Mouse (Mus musculus) kidney, adult 2 months (tissue): ENCODE measurements at regions not wholly inside any gene's neighbourhood (a gene's known extent, or its start where the extent isn't known, plus 50 kb on each side); places are given as distances from the start of the nearest gene placed in this dataset.

ENCODE experiments used
- DNase-seq: peaks from one replicate; pipeline ENCODE4 v3.0.0; 2021
- H3K27ac ChIP-seq: fragments of 200-500 bp; 2 replicates; pipeline ENCODE4 v1.5.1; 2012; ENCODE audit warnings: low read depth, low read length, control low read depth, inconsistent platforms; ENCODE audit not compliant: insufficient read depth
- H3K27me3 ChIP-seq: fragments of 200-500 bp; replicated peaks from 2 replicates; pipeline ENCODE4 v1.6.1; 2012; ENCODE audit warnings: mild to moderate bottlenecking, moderate library complexity, low read length, inconsistent platforms; ENCODE audit not compliant: control insufficient read depth, insufficient read depth
- H3K36me3 ChIP-seq: fragments of 200-500 bp; 2 replicates; pipeline ENCODE4 v1.6.1; 2012; ENCODE audit warnings: mild to moderate bottlenecking, moderate library complexity, low read length, inconsistent platforms; ENCODE audit not compliant: control insufficient read depth, insufficient read depth
- H3K4me1 ChIP-seq: fragments of 200-500 bp; 2 replicates; pipeline ENCODE4 v1.6.1; 2011; ENCODE audit warnings: low read length; ENCODE audit not compliant: control insufficient read depth, insufficient read depth
- H3K4me3 ChIP-seq: fragments of 200-500 bp; 2 replicates; pipeline ENCODE4 v1.5.1; 2011; ENCODE audit warnings: mild to moderate bottlenecking, low read depth, low read length, control low read depth; ENCODE audit not compliant: insufficient read depth
- CTCF ChIP-seq: fragments of 200-500 bp; conservative IDR thresholded peaks from 2 replicates; pipeline ENCODE4 v1.5.1; 2011; ENCODE audit warnings: low read depth, mild to moderate bottlenecking, control low read depth, low read length, moderate library complexity, mixed read lengths; ENCODE audit not compliant: insufficient read depth, insufficient read length
- POLR2A ChIP-seq: fragments of 200-500 bp; IDR thresholded peaks from one replicate; pipeline ENCODE4 v1.6.1; 2011; ENCODE audit warnings: low read depth, low read length, control low read depth
- WGBS: fragments of 180-500 bp; shearing (Covaris S2); methylation state at CpG from one replicate; pipeline ENCODE4 v1.1.7; 2018; 5-methylcytosine and 5-hydroxymethylcytosine counted together

GRCm38 (mm10) chr10:99393523-99393922 lies 130.5 kb downstream of the Dusp6 start:
- H3K27ac ChIP-seq, result no peak overlapping the region
- 37% methylated on average over 8 of the region's 8 CpGs for WGBS
- no peaks in the 10 kb centered on the region; the same call in 1 of the 2 replicates for H3K4me1 ChIP-seq
- no peaks in the 10 kb centered on the region for H3K36me3 ChIP-seq
- H3K27me3 ChIP-seq, result no peaks in the 10 kb centered on the region
- no peak overlapping the region for H3K4me3 ChIP-seq
- TF ChIP-seq CTCF, result no peak
- no peak for TF ChIP-seq POLR2A
- DNase-seq, result no peak

DNA sequence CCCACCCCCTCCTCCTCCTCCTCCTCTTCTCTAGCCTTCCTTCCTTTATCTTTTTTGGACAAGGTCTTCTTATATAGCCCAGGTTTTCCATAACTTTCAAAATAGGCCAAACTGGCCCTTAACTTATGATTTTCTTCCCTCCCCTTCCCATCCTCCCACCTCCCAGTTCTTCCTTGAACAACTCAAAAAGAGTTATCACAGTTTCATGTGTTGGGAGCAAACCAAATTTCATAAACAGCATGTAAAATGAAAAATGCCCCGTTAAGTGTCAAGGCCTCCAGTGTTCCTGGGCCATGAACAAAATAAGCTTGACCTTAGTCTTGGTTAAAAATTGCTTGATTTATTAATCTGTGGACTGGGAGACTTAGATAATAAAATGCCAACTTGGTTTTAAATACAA lies 132.4 kb downstream of the Dusp6 start:
- Histone ChIP-seq H3K36me3 (no peaks in the 10 kb centered on the region), H3K27ac (no peak overlapping the region), H3K4me3 (no peak overlapping the region), H3K4me1 (no peaks in the 10 kb centered on the region), H3K27me3 (no peaks in the 10 kb centered on the region)
- DNase-seq, result no peak
- WGBS, result 62% methylated on average over 1 of the region's 1 CpGs
- TF ChIP-seq CTCF (no peak), POLR2A (no peak)

DNA sequence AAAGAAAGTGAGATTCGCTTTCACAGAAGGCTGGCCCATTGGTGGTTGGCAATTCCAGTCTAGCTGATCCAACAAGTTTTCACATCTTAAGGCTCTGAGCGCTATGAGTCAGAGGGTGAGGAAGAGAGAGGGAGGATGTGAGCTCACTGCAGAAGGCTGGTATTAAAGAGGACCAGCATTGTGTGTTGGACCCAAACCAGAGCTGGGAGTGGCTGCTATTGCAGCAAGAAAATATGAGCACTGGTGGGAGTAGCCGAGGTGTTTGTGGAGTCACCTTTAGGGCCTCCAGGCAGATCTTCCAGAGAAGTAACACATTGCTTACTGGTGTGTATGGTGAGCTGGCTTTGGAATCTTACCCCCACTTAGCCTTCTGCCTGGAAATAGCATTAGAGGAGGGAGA lies 133.6 kb downstream of the Dusp6 start:
- TF ChIP-seq POLR2A, result no peak
- TF ChIP-seq CTCF, result no peak
- Histone ChIP-seq H3K4me1 (no peaks in the 10 kb centered on the region), H3K4me3 (no peak overlapping the region), H3K36me3 (no peaks in the 10 kb centered on the region), H3K27me3 (no peaks in the 10 kb centered on the region), H3K27ac (no peak overlapping the region)
- 74% methylated on average over 3 of the region's 3 CpGs for WGBS
- no peak for DNase-seq

DNA sequence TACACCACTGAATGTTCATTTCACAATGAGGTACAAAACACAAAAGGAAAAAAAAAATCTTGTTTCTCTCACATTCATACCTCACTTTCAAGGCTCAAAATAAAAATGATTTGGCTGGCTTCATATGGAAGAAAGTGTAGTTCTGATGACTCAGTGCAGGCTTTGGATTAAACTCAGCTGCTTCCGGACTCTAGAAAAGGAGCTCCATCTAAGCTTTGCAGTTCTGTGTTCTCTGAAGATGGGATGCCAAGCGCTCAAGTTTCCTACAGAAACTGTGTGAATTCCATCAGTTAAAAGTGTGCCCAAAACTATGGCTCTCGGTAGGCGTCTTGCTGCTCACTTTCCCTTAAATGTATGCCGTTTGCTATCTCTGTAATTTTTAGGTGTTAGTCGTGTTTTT lies 137.0 kb downstream of the Dusp6 start:
- H3K27me3 ChIP-seq, result no peaks in the 10 kb centered on the region
- H3K4me1 ChIP-seq, result no peaks in the 10 kb centered on the region
- 92% methylated on average over 6 of the region's 6 CpGs for WGBS
- DNase-seq, result no peak
- no peak overlapping the region for H3K27ac ChIP-seq
- TF ChIP-seq CTCF, result no peak
- no peak for TF ChIP-seq POLR2A
- no peaks in the 10 kb centered on the region for H3K36me3 ChIP-seq
- no peak overlapping the region for H3K4me3 ChIP-seq

DNA sequence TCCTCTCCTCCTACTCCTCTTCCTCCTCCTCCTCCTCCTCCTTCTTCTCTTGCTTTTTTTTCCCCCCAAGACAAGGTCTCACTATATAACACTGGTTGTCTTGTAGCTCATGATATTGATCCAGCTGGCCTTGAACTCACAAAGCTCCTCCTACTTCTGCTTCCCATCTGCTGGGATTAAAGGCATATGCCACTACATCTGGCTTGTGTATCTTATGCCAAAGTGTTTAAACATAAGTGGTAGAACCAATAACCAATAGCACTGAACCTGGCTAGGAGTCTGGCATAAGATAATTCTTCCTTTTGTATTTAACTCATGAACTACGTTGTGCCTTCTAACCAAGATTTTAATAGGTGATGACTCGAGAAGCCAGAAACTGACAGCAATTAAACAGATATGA lies 143.7 kb downstream of the Dusp6 start:
- Histone ChIP-seq H3K36me3 (no peaks in the 10 kb centered on the region), H3K4me1 (no peaks in the 10 kb centered on the region), H3K27me3 (no peaks in the 10 kb centered on the region), H3K4me3 (no peak overlapping the region), H3K27ac (no peak overlapping the region)
- 86% methylated on average over 2 of the region's 2 CpGs for WGBS
- DNase-seq, result no peak
- TF ChIP-seq CTCF (no peak), POLR2A (no peak)

GRCm38 (mm10) chr10:99408786-99409185 lies 145.8 kb downstream of the Dusp6 start:
- H3K27ac ChIP-seq, result no peak overlapping the region
- no peak overlapping the region for H3K4me3 ChIP-seq
- WGBS, result 93% methylated on average over 2 of the region's 2 CpGs

DNA sequence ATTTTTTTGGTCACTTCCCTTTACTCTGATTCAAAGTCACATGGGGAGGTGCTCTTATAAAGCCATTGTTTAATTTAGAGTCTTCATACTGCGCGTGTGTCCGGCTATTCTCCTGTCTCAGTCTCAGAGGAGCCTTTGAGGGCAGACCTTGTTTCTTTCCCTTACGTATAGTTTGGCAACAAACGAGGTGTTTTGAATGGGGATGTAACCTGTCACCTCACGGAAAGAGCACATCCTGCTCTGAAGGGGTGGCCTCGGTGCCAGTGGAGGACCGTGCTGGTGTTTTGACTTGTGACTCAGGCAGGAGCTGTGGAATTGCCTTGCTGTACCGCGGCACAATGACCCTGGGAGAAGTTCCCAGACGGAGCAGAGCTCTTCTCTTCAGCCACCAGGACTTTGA lies 146.7 kb downstream of the Dusp6 start:
- H3K27ac ChIP-seq, result no peak overlapping the region
- H3K36me3 ChIP-seq, result no peaks in the 10 kb centered on the region
- TF ChIP-seq POLR2A, result no peak
- TF ChIP-seq CTCF, result no peak
- H3K27me3 ChIP-seq, result no peaks in the 10 kb centered on the region
- no peak overlapping the region for H3K4me3 ChIP-seq
- no peaks in the 10 kb centered on the region for H3K4me1 ChIP-seq
- peak; percentile 82 for DNase-seq
- WGBS, result 55% methylated on average over 11 of the region's 11 CpGs

More at GRCm38 (mm10) chr10:99408786-99409185, 145.8 kb downstream of the Dusp6 start:
- Histone ChIP-seq H3K4me1 (no peaks in the 10 kb centered on the region), H3K27me3 (no peaks in the 10 kb centered on the region), H3K36me3 (no peaks in the 10 kb centered on the region)
- no peak for DNase-seq
- no peak for TF ChIP-seq POLR2A

- 84% methylated on average over 3 of the region's 3 CpGs for WGBS
- DNase-seq, result peak; percentile 31
- Histone ChIP-seq H3K4me3 (no peak overlapping the region), H3K27me3 (no peaks in the 10 kb centered on the region), H3K36me3 (no peaks in the 10 kb centered on the region), H3K4me1 (no peaks in the 10 kb centered on the region), H3K27ac (no peak overlapping the region)
- TF ChIP-seq POLR2A (no peak), CTCF (no peak)
These were observed 147.7 kb downstream of the Dusp6 start for GRCm38 (mm10) chr10:99410754-99411153.
